Mouse (Mus musculus): ENCODE data around the gene Kitl. TPM values are rescaled to one million over a fixed set of nuclear protein-coding genes. Genes with fewer than 3 reads are reported as not detected.

The Kitl gene
- total RNA-seq (2015) (0.47 and 0.57 TPM in 2 replicates), total RNA-seq (2017) (0.41 and 0.48 TPM in 2 replicates)

DNA sequence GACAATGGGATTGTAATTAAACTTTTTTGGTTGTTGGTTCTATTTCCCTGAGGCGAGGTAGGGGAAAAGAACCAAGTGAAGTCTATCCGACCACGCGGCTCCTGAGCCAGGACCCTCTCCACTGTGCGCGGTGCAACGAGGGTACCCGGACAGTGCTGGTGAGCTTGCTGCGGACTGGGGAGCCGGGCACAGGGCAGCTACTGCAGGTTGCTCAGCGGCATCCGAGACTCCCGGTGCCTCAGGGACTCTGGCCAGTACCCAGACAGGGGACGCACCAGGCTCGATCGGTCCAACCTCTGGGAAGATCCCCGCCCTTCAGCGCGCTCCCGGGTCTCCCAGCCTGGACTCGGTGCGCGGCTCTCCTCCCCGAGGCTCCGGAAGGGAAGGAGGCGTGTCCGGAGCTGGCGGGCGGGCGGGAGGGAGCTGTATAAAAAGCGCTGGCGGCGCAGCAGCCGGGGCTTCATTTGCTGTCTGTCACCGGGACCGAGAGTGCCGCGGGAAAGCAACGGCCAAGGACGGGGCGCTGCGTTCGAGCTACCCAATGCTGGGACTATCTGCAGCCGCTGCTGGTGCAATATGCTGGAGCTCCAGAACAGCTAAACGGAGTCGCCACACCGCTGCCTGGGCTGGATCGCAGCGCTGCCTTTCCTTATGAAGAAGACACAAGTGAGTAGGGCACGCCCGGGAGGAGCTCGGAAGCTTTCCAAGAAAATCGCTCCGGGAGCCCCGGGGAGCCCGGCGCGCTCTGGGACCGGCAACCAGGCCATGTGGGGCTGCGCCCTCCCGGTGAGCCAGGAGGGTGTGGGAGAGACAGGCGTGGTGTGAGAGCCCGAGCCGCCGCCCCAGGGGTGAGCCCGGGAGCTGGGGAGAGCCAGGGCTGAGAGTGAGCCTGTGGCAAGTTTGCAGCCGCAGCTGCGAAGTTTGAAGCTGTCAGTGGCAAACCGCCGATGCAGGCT, at the start of gene Kitl:
Gene Kitl, plus strand, starts transcription at position 261 of the 956 bp plus-strand sequence.
- ATAC-seq (ENCODE audit: poor library complexity, severe bottlenecking) = peak; percentile 56

DNA sequence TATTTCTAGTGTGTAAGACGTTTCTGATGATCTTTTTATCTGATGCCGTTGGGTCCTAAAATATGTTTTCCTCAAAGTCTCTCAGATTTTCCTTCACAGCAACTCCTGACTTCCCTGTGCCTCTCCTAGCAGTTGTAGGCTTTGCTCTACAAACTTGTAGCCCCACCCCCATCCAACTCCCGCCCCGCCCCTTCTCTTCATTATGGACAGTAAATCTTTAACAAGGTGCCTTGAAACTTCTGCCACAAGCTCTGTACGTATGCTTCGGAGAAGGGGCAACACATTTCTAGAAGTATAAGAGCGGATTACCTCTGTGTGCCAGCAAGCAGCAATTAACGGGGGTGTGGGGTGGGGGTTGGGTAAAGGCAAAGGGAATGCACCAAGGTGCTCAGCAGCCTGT, 42.6 kb upstream of the Kitl start:
- no peak for ATAC-seq (ENCODE audit: poor library complexity, severe bottlenecking)

DNA sequence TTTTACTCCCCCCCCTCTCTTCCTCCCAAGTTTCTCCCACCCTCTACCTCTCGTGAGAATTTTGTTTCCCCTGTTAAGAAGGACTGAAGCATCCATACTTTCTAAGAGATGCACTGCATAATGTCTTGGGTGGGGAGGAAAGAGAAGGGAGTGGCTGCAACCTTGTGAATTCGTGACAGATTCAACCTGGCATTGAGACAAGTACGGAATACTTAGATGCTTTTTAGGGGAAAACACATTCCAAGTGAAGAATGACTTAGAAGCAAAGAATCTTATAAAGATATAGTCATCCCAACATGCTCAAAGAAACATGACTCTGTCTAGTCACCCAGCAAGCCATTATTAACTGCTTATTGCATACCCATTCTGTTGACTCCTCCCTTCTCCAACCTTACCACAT, 35.3 kb upstream of the Kitl start:
- ATAC-seq (ENCODE audit: poor library complexity, severe bottlenecking) = no peak

DNA sequence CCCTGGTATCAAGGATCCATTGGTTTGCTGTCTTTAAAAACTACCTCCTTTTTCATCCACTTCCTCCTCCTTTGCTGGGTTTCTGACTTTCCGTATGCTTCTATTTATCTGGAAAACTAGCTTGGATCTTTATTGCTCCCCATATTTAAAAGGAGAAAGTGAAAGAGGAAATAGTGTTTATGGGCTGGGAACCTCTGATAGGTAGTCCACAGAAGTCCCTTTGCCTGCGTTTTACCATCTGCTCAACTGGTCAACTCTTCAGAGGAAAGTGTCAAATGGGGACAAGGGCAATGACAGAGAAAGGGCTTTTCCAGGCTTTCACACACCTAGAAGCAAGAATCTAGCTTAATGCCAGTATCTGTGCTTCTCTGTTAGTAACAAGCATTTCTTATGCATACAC, 34.5 kb upstream of the Kitl start:
- no peak for ATAC-seq (ENCODE audit: poor library complexity, severe bottlenecking)

DNA sequence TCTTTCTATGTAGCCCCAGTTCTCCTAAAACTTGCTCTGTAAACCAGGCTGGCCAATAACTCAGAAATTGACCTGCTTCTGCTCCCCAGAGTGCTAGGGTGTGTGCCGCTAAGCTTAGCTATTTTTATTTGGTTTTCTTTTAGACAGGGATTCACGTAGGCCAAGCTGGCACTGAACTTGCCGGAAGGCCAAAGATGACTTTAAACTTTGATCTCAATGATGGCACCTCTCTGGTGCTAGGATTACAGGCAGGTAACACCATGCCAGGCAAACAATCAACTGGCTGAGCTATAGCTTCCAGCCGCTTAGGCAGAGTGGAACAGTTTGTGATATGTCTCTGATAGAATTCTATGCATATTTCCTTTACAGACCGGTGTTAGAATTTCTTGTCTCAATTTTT, 33.5 kb upstream of the Kitl start:
- ATAC-seq (ENCODE audit: poor library complexity, severe bottlenecking) = no peak

DNA sequence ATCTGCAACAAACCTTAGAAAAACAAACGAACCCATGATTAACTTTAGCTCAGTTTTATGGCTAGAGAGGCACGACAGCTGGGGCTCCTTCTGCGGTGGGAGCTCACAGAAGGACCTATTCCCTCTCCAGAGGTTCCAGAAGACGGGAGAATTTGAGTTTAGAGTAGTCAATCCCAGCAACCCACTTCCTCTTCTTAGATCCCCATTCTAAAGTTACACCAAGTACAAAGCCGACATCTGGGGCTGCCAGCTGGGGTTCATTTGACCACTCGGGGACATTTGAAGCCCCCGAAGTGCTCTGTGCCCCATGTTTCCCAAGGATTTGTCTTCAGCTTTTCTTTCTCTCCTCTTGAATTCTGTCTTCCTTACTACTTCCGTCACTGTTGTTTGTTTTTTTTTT, 28.7 kb upstream of the Kitl start:
- ATAC-seq (ENCODE audit: poor library complexity, severe bottlenecking) = peak; percentile 59

DNA sequence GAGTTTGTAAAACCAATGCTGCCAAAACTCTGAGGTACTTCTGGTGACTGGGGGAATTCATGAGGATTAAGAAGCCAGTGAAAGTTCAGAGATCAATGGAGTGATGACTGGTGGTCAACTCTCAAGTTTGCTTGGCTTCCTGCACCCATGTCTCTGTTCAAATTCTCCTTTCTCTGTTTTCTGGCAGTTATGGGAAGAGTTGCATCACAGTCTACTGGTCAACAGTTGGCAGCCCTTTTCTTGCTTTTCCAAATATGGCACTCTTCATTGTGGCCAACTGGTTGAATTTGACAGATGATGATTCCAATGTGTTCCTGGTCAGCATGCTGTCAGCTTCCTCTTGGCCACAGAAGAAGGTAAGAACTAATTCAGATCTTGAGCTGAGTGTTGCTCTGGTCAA, 25.7 kb upstream of the Kitl start:
- ATAC-seq (ENCODE audit: poor library complexity, severe bottlenecking) = no peak

DNA sequence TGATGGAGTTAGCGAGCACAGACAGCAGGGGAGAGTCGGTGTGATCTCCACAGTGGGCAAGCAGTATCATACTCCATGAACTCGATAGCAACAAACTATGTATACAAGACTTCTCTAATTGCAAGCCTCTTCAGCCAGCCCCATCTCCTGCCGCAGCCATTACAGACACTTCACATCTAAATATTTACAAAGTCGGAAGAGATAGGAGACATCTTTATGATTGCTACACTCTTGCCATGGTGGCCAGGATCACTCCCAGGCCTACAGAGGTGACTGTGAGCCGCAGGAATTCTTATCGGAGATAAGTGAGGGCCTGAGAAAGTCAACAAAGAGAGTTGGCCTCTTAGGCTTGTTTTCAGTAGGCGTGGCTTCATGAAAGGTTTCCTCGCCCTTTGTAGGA, 23.3 kb upstream of the Kitl start:
- ATAC-seq (ENCODE audit: poor library complexity, severe bottlenecking) = no peak

DNA sequence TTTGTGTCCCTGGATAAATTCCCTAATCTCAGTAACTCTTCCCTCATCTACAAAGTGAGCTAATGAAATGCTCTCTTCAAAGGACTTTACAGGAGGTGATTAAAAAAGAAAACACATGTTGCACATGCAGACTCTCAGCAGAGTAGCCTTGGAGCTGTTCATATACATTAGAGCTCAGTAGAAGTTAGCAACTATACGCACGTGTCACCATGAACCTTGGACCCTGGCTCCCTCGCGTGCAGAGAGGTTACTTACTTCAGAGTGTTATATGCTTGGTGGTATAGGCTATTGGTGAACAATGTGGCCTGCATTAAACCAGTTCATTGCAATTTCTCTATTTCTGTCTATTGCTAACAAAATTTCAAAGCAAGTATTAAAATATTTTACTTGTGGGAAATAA, 14.0 kb upstream of the Kitl start:
- no peak for ATAC-seq (ENCODE audit: poor library complexity, severe bottlenecking)

DNA sequence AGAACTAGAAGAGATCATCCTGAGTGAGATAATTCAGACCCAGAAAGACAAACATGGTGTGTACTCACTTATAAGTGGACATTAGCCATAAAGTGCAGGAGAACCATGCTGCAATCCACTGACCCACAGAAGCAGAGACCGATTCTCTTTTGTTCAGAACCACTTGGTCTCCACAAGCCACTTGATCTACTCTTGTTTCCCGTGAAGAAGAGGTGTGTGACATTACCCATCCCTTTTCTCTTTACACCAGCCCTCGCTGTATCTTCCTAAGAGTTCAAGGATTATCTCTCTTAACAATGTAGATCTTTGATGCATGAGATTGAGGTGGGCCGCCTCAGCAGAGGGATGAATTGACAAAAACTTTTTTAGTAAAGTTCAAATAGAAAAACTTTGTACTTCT, 11.6 kb upstream of the Kitl start:
- ATAC-seq (ENCODE audit: poor library complexity, severe bottlenecking) = no peak

DNA sequence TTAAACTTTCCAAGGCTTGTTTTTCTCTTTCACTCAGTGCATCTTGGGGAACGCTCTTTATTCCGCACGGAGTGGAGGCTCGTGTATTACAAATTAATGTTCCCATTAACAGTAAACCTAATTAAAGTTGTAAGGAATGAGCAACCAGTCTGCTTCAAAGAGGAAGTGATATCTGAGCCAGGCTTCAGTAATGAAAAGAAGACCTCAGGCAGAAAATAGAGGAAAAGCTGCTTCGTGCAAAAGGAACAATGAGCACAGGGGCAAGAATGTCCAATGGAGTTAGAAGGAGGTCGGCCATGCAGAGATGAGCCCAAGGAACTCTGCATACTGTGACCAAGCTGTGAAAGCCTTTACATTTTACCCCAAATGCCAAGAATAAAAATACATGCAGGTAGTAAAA, 5.7 kb upstream of the Kitl start:
- no peak for ATAC-seq (ENCODE audit: poor library complexity, severe bottlenecking)

DNA sequence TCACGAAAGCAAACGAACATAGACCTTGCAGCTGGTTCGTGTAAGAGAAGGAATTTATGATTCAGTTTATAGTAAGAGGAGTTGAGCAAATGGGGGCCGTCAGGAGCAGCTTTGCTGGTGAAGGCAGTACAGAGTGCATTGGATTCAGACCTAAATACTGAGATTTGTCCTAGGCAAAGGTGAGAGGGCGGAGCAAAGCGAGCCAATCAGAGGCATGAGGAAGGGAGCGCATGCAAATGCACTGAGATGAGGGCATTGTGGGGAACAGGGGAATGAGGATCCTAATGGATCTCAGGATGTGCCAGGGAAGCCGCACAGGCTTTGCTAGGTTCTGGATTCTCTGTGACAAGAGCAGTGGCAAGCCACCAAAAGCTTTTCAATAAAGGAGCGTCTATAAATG, 5.1 kb upstream of the Kitl start:
- ATAC-seq (ENCODE audit: poor library complexity, severe bottlenecking) = no peak

DNA sequence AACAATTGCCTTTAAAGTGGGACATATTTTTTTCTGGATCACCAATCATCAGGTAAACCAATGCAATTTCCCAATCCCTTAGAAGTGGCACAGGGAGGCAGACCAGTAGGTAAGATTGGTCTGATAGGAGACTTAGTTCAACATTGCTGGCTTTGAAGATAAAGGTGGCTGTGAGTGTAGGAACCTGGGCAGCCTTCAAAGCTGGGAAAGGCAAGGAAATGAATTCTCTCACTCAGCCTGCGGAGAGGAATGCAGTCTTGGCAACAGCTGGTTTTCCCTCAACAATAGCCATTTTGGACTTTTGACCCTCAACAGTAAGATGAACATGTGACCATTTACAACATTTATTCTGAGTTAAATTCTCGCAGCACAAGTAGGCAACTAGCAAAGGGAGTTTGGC, 1.3 kb upstream of the Kitl start:
- ATAC-seq (ENCODE audit: poor library complexity, severe bottlenecking) = no peak

DNA sequence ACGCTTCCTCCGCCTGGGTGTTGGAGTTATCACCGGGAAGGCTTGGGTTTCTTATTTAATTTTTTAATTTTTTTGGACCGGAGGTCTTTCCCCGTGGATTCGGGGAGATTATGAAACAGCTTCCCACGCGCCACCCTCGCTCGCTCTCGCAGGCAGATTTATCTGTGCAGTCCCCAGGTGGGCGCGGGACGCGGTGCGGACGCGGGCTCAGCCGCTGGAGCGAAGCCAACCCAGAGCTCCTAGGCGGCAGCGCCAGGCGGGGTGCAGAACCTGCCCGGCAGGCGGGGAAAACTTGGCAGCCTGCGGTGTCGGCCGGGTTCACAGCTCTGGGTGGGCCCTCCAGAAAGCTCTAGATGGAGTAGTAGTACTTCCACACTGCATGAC, 888 bp downstream of the Kitl start:
- ATAC-seq (ENCODE audit: poor library complexity, severe bottlenecking) = peak; percentile 42; the same call in 1 of the 2 replicates

DNA sequence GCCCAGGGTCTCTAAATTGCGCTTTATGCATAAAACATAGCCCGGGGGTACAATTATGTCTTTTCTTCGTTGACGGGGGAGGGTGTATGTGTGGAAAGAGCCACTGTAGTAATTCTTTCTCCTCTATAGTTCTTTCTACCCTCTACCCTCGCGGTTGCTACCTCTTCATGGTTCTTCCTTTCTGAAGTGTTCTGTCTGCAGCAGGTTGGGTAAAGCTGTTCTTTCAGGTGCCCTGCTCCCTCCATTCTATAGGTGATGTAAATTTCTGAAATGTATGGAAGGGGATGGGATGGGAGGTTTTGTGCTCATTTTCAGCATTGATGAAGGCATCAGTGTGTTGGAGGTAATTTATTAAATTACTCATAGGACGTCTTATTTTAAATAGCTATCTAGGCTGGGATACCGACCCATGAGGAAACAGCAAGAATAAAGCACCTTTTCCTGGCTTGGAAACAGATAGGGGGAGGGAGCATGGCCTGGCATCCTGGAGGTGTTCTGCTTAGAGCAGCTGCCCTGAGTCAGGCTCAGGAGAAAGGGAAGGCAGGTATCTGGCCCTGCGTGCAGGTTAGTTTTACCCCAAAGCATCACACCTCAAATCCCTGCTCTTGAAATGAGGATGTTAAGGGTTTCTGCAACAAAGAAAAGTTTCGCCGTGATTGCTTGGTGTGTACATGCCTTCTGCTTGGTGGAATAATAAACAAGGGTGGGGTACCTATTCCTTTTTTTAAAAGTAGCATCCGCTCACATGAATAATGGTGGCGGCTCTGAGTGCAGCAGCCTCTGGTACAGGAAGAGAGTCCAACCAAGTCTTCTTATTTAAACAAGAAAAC, 1.7 kb downstream of the Kitl start:
- no peak for ATAC-seq (ENCODE audit: poor library complexity, severe bottlenecking)

DNA sequence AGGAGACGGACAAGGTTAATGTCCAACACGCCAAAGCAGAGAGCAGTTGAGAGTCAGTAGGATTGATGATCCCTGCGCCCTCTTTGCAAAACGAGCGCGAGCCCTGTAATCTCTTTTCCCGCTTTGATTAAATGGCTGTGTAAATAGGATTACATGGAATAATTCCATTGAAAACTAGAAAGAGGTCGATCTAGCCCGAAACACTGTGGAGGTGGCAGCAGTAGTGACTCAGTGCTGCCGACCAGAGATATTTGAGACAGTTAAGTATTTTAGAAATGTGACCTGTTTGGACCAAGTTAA, 2.3 kb downstream of the Kitl start:
- ATAC-seq (ENCODE audit: poor library complexity, severe bottlenecking) = no peak

DNA sequence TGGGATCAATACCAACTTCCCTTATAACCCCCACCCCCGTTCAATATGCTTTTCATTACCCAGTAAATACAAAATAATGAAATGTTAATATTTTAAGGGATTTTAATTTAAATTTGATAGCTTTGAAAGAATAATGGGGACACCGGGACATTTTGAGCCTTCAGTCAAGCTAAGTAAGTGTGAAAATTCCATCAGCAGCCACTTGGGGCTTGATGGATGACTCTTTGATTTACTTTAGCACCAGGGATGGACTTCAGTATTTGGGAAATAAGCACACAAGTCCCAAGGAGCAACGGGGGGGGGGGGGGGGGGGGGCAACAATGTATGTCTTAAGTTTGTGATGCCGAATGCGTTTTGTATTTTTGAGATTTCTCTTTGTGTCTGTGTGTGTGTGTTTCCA, 3.1 kb downstream of the Kitl start:
- no peak for ATAC-seq (ENCODE audit: poor library complexity, severe bottlenecking)

DNA sequence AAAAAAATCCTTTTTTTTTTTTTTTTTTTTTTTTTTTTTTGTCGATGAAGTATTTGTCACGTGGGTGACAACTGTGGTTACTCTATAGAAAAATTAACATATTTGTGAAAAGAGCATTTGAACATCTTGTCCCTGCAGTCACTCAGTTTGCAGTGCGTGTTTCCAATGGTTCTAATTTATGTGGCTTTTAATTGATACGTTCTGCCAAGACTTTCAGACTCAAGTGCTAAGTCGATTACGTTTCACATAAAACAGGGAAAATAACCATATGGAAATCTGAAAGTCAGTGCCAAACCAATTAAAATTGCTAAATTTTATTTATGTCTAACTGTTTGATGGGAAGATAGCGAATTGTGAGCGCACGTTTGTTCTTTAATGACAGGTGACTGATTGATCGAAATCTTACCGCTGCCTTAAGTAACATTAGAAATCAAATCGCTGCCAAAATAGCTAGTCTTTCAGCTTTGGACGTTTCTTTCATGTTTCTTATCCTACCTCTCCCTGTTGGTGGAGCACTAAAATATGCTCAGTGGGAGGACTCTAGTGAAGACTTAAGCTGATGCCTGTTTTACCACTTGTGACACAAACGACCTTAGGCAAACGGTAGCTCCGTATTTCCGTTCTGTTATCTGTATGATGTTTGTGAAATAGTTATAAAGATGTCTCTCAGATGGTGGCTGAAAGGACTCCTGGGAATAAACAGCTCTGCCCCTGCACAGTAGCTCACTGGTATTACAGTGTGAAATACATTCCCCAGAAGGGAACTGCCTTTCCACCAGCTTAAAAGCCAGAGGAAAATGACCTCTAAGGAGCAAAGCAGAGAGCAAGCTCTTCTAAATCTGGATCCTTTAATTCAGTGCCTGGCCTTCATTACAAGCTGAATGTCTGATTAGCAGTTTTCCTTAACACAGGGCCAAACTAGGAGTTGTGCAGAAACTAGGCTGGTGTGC, 4.1 kb downstream of the Kitl start:
- ATAC-seq (ENCODE audit: poor library complexity, severe bottlenecking) = no peak

DNA sequence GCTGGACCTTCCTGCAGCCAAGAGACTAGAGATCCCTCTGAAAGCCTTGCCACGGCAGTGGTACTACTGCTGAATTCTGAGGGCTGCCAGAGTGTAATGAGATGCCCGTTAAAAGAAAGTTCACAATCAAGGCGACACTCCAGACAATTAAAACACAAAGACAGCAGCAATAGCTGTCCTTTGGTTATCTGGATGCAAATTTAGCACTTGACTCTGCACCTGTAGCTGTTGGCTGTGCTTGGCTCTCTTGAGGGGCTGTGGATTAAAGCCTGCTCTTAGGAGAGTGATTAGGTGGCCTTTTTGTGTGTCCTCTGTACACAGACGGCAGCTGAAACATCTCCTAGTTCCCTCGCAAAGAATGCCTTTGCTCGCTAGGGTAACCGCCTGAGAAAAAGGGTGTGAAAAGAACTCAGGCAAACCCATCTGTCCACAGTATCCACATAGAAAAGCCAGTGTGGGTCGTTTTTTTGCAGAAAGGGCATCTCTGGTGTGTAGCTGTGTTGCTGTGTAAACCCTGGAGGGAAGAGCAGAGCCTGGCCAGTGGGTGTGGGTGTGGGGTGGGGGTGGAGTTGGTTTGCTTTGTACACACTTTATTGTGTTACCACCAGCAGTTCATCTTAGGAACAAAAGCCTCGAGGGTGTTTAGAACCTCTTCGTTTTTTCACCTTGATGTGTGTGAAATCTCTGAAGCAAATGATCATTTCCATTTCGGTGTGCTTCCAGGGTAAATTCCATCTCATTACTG, 6.8 kb downstream of the Kitl start:
- ATAC-seq (ENCODE audit: poor library complexity, severe bottlenecking) = no peak

DNA sequence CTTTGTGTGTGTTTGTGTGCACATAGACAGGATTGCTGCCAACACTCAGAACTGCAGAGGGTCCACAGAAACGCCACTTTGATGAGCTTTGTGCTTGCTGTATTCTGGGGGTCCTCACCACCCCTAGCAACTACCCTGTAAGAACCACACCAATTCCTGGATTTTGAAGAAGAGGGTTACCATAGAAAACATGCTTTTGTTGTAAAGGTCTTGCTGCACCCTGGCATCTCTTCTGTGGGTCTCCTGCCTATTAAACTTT, 7.3 kb downstream of the Kitl start:
- ATAC-seq (ENCODE audit: poor library complexity, severe bottlenecking) = no peak

DNA sequence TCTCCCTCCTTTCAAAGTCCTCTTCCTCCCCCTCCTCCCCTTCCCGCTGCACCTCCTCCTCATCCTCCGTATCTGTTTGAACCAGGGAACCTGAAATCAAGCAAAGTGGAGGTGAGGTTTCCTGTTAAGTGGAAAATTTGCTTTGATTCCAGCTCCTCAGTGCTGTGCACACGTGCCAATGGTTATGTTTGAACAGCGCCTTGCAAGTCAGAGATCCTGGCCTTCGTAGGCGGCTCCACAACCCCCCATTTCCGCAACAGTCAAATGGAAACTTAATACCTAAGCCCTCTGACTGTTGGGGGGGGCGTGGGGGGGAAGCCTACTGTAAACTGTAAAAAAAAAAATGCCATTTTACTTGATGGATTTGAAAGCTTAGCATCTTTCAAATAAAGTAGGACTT, 10.2 kb downstream of the Kitl start:
- ATAC-seq (ENCODE audit: poor library complexity, severe bottlenecking) = no peak
